Mouse (Mus musculus) heart, embryonic 15.5 days (tissue): ENCODE results near the gene Ibsp. TPM values are rescaled to one million over a fixed set of nuclear protein-coding genes. Genes with fewer than 3 reads are reported as not detected.

Experiments
- ATAC-seq: fragments of 200-750 bp; cut with Nextera tagmentation; replicated peaks from 2 replicates; pipeline ENCODE4 v1.8.0; 2017; ENCODE audit warnings: low read depth, moderate TSS enrichment; ENCODE audit not compliant: insufficient number of reproducible peaks, insufficient read depth, low FRiP score
- H3K27ac ChIP-seq: fragments of 300-500 bp; sonication (generic); 2 replicates; pipeline ENCODE4 v1.5.1; 2015; ENCODE audit warnings: mild to moderate bottlenecking, inconsistent platforms
- H3K27me3 ChIP-seq: fragments of 300-500 bp; sonication (generic); 2 replicates; pipeline ENCODE4 v1.6.1; 2015; ENCODE audit warnings: inconsistent platforms
- H3K36me3 ChIP-seq: fragments of 300-500 bp; sonication (generic); 2 replicates; pipeline ENCODE4 v1.6.1; 2015; ENCODE audit warnings: mild to moderate bottlenecking, inconsistent platforms
- H3K4me1 ChIP-seq: fragments of 300-500 bp; sonication (generic); replicated peaks from 2 replicates; pipeline ENCODE4 v1.6.1; 2015; ENCODE audit warnings: inconsistent platforms
- H3K4me2 ChIP-seq: fragments of 300-500 bp; sonication (generic); 2 replicates; pipeline ENCODE4 v1.6.1; 2015; ENCODE audit warnings: inconsistent platforms, mild to moderate bottlenecking, moderate library complexity
- H3K4me3 ChIP-seq: fragments of 300-500 bp; sonication (generic); 2 replicates; pipeline ENCODE4 v1.5.1; 2015; ENCODE audit warnings: mild to moderate bottlenecking, inconsistent platforms
- H3K9ac ChIP-seq: fragments of 300-500 bp; sonication (generic); 2 replicates; pipeline ENCODE4 v1.6.1; 2015; ENCODE audit warnings: mild to moderate bottlenecking, inconsistent platforms
- H3K9me3 ChIP-seq: fragments of 300-500 bp; sonication (generic); replicated peaks from 2 replicates; pipeline ENCODE4 v1.6.1; 2016; ENCODE audit warnings: inconsistent platforms
- WGBS: fragments of 180-500 bp; shearing (Covaris S2); methylation state at CpG from one replicate; pipeline ENCODE4 v1.1.7; 2015; ENCODE audit warnings: mixed read lengths; 5-methylcytosine and 5-hydroxymethylcytosine counted together
- polyA plus RNA-seq: library from polyadenylated mRNA; unstranded; fragments of >200 nt; fragmentation: Nextera tagmentation; extraction: Ambion mirVana; gene quantifications from 2 replicates; pipeline ENCODE4 v1.2.1, GENCODE M21; 2015

Gene Ibsp
- polyA plus RNA-seq, 1 experiment from 2014 or later, result 0.62 TPM

GRCm38 (mm10) chr5:104329381-104329780 is 30.4 kb downstream of the Ibsp start:
- H3K4me3 ChIP-seq, result no peak overlapping the region
- no peaks in the 10 kb centered on the region for H3K9me3 ChIP-seq
- no peak overlapping the region for H3K27ac ChIP-seq
- ATAC-seq, result no peak
- H3K4me1 ChIP-seq, result peaks cover 4% of the 10 kb centered on the region
- no peak overlapping the region for H3K4me2 ChIP-seq
- H3K36me3 ChIP-seq, result no peaks in the 10 kb centered on the region
- H3K9ac ChIP-seq, result no peak overlapping the region
- no peaks in the 10 kb centered on the region for H3K27me3 ChIP-seq
- WGBS, result 74% methylated on average over 5 of the region's 5 CpGs

GRCm38 (mm10) chr5:104330088-104330487 is 31.1 kb downstream of the Ibsp start:
- Histone ChIP-seq H3K27ac (no peak overlapping the region), H3K9me3 (no peaks in the 10 kb centered on the region), H3K9ac (no peak overlapping the region), H3K4me3 (no peak overlapping the region), H3K27me3 (no peaks in the 10 kb centered on the region), H3K36me3 (no peaks in the 10 kb centered on the region), H3K4me2 (no peak overlapping the region), H3K4me1 (peaks cover 4% of the 10 kb centered on the region)
- no peak for ATAC-seq
- 68% methylated on average over 5 of the region's 5 CpGs for WGBS

GRCm38 (mm10) chr5:104332296-104332695 is 33.3 kb downstream of the Ibsp start:
- Histone ChIP-seq H3K27ac (no peak overlapping the region), H3K36me3 (no peaks in the 10 kb centered on the region), H3K4me3 (no peak overlapping the region), H3K4me2 (no peak overlapping the region), H3K27me3 (0 out of 2 replicates have a peak, but pooled peaks cover 4% of the 10 kb centered on the region), H3K9ac (no peak overlapping the region), H3K4me1 (peaks cover 4% of the 10 kb centered on the region), H3K9me3 (no peaks in the 10 kb centered on the region)
- no peak for ATAC-seq
- 47% methylated on average over 3 of the region's 3 CpGs for WGBS

- Histone ChIP-seq H3K27ac (no peak overlapping the region), H3K4me2 (peak overlapping the region; percentile 35; the same call in 1 of the 2 replicates), H3K9me3 (no peaks in the 10 kb centered on the region), H3K4me3 (no peak overlapping the region), H3K4me1 (peaks cover 4% of the 10 kb centered on the region), H3K27me3 (peaks cover 9% of the 10 kb centered on the region; the same call in 1 of the 2 replicates), H3K36me3 (no peaks in the 10 kb centered on the region), H3K9ac (no peak overlapping the region)
- 27% methylated on average over 7 of the region's 7 CpGs for WGBS
- peak; percentile 47; the same call in 1 of the 2 replicates for ATAC-seq
Observed at GRCm38 (mm10) chr5:104333231-104333640, 34.3 kb downstream of the Ibsp start.

- Histone ChIP-seq H3K27me3 (peaks cover 9% of the 10 kb centered on the region; the same call in 1 of the 2 replicates), H3K4me3 (no peak overlapping the region), H3K4me1 (peaks cover 4% of the 10 kb centered on the region), H3K9ac (no peak overlapping the region), H3K9me3 (no peaks in the 10 kb centered on the region), H3K36me3 (no peaks in the 10 kb centered on the region), H3K4me2 (no peak overlapping the region), H3K27ac (no peak overlapping the region)
- 69% methylated on average over 6 of the region's 6 CpGs for WGBS
- no peak for ATAC-seq
Observed at GRCm38 (mm10) chr5:104333643-104334042, 34.7 kb downstream of the Ibsp start.

GRCm38 (mm10) chr5:104334516-104334915 is 35.5 kb downstream of the Ibsp start:
- Histone ChIP-seq H3K36me3 (no peaks in the 10 kb centered on the region), H3K27ac (no peak overlapping the region), H3K4me2 (no peak overlapping the region), H3K9me3 (no peaks in the 10 kb centered on the region), H3K4me1 (peaks cover 4% of the 10 kb centered on the region), H3K27me3 (peaks cover 9% of the 10 kb centered on the region; the same call in 1 of the 2 replicates), H3K9ac (no peak overlapping the region), H3K4me3 (no peak overlapping the region)
- WGBS, result 74% methylated on average over 14 of the region's 14 CpGs
- ATAC-seq, result no peak

- no peaks in the 10 kb centered on the region for H3K9me3 ChIP-seq
- WGBS, result 73% methylated on average over 5 of the region's 5 CpGs
- peaks cover 11% of the 10 kb centered on the region; the same call in 1 of the 2 replicates for H3K27me3 ChIP-seq
- ATAC-seq, result no peak
- no peak overlapping the region for H3K4me3 ChIP-seq
- H3K4me1 ChIP-seq, result peaks cover 4% of the 10 kb centered on the region
- H3K36me3 ChIP-seq, result no peaks in the 10 kb centered on the region
- no peak overlapping the region for H3K9ac ChIP-seq
- H3K4me2 ChIP-seq, result no peak overlapping the region
- H3K27ac ChIP-seq, result no peak overlapping the region
Observed at GRCm38 (mm10) chr5:104335962-104336361, 37.0 kb downstream of the Ibsp start.

- H3K4me3 ChIP-seq, result no peak overlapping the region
- H3K27ac ChIP-seq, result no peak overlapping the region
- peaks cover 4% of the 10 kb centered on the region for H3K4me1 ChIP-seq
- H3K9me3 ChIP-seq, result no peaks in the 10 kb centered on the region
- peaks cover 11% of the 10 kb centered on the region; the same call in 1 of the 2 replicates for H3K27me3 ChIP-seq
- no peaks in the 10 kb centered on the region for H3K36me3 ChIP-seq
- H3K4me2 ChIP-seq, result no peak overlapping the region
- no peak overlapping the region for H3K9ac ChIP-seq
- WGBS, result 82% methylated on average over 4 of the region's 4 CpGs
- ATAC-seq, result no peak
Observed at GRCm38 (mm10) chr5:104337491-104337890, 38.5 kb downstream of the Ibsp start.

- Histone ChIP-seq H3K36me3 (no peaks in the 10 kb centered on the region), H3K27ac (no peak overlapping the region), H3K4me3 (no peak overlapping the region), H3K4me2 (no peak overlapping the region), H3K9me3 (no peaks in the 10 kb centered on the region), H3K9ac (no peak overlapping the region), H3K4me1 (no peaks in the 10 kb centered on the region), H3K27me3 (peaks cover 11% of the 10 kb centered on the region; the same call in 1 of the 2 replicates)
- WGBS, result 76% methylated on average over 5 of the region's 5 CpGs
- ATAC-seq, result no peak
Observed at GRCm38 (mm10) chr5:104339009-104339408, 40.0 kb downstream of the Ibsp start.

GRCm38 (mm10) chr5:104339706-104340512 is 40.9 kb downstream of the Ibsp start:
- H3K4me3 ChIP-seq, result no peak overlapping the region
- peak overlapping the region; percentile 20; the same call in 1 of the 2 replicates for H3K4me2 ChIP-seq
- no peaks in the 10 kb centered on the region for H3K36me3 ChIP-seq
- 20% methylated on average over 14 of the region's 14 CpGs for WGBS
- H3K9me3 ChIP-seq, result no peaks in the 10 kb centered on the region
- peaks cover 11% of the 10 kb centered on the region; the same call in 1 of the 2 replicates for H3K27me3 ChIP-seq
- no peak overlapping the region for H3K27ac ChIP-seq
- no peaks in the 10 kb centered on the region for H3K4me1 ChIP-seq
- ATAC-seq, result no peak
- no peak overlapping the region for H3K9ac ChIP-seq

GRCm38 (mm10) chr5:104340513-104340829 is 41.5 kb downstream of the Ibsp start:
- Histone ChIP-seq H3K27me3 (peaks cover 11% of the 10 kb centered on the region; the same call in 1 of the 2 replicates), H3K9ac (no peak overlapping the region), H3K36me3 (no peaks in the 10 kb centered on the region), H3K4me1 (no peaks in the 10 kb centered on the region), H3K4me3 (no peak overlapping the region), H3K27ac (no peak overlapping the region), H3K9me3 (no peaks in the 10 kb centered on the region), H3K4me2 (no peak overlapping the region)
- ATAC-seq, result no peak
- 83% methylated on average over 4 of the region's 4 CpGs for whole genome bisulfite sequencing

- Histone ChIP-seq H3K36me3 (no peaks in the 10 kb centered on the region), H3K9me3 (no peaks in the 10 kb centered on the region), H3K27ac (no peak overlapping the region), H3K4me3 (no peak overlapping the region), H3K9ac (no peak overlapping the region), H3K4me2 (no peak overlapping the region), H3K27me3 (0 out of 2 replicates have a peak, but pooled peaks cover 3% of the 10 kb centered on the region), H3K4me1 (no peaks in the 10 kb centered on the region)
- ATAC-seq, result no peak
- 31% methylated on average over 6 of the region's 6 CpGs for WGBS
Observed at GRCm38 (mm10) chr5:104342881-104343280, 43.9 kb downstream of the Ibsp start.
